Mouse (Mus musculus) heart, postnatal 0 days (tissue): ENCODE results near the gene Gm4969. TPM values are rescaled to one million over a fixed set of nuclear protein-coding genes. Genes with fewer than 3 reads are reported as not detected.

Experiments
- ATAC-seq: fragments of 200-750 bp; cut with Nextera tagmentation; 2 replicates; pipeline ENCODE4 v1.8.0; 2017; ENCODE audit warnings: low read depth, moderate number of reproducible peaks, moderate library complexity; ENCODE audit not compliant: insufficient read depth
- DNase-seq: peaks from one replicate; pipeline ENCODE4 v3.0.0-alpha.2; 2016; ENCODE audit warnings: low spot score
- H3K27ac ChIP-seq: fragments of 300-500 bp; sonication (generic); 2 replicates; pipeline ENCODE4 v1.5.1; 2014; ENCODE audit warnings: low read depth, mild to moderate bottlenecking
- H3K27me3 ChIP-seq: fragments of 300-500 bp; sonication (generic); 2 replicates; pipeline ENCODE4 v1.6.1; 2014; ENCODE audit warnings: low read length, mixed read lengths; ENCODE audit not compliant: control insufficient read depth, insufficient read depth
- H3K36me3 ChIP-seq: fragments of 300-500 bp; sonication (generic); replicated peaks from 2 replicates; pipeline ENCODE4 v1.6.1; 2014; ENCODE audit warnings: low read length, mixed read lengths; ENCODE audit not compliant: control insufficient read depth, insufficient read depth
- H3K4me1 ChIP-seq: fragments of 300-500 bp; sonication (generic); 2 replicates; pipeline ENCODE4 v1.6.1; 2014; ENCODE audit warnings: antibody characterized with exemption; ENCODE audit not compliant: control insufficient read depth, insufficient read depth
- H3K4me2 ChIP-seq: fragments of 300-500 bp; sonication (generic); 2 replicates; pipeline ENCODE4 v1.6.1; 2014; ENCODE audit warnings: low read depth, mild to moderate bottlenecking, low read length, moderate library complexity
- H3K4me3 ChIP-seq: fragments of 300-500 bp; sonication (generic); 2 replicates; pipeline ENCODE4 v1.5.1; 2014; ENCODE audit warnings: low read depth, low read length
- H3K9ac ChIP-seq: fragments of 300-500 bp; sonication (generic); replicated peaks from 2 replicates; pipeline ENCODE4 v1.6.1; 2014; ENCODE audit warnings: low read depth, low read length, mixed read lengths
- H3K9me3 ChIP-seq: fragments of 300-500 bp; sonication (generic); replicated peaks from 2 replicates; pipeline ENCODE4 v1.6.1; 2016; ENCODE audit warnings: low read length; ENCODE audit not compliant: control insufficient read depth
- CTCF ChIP-seq: IDR thresholded peaks from 2 replicates; pipeline ENCODE4 v1.5.1; 2016; ENCODE audit warnings: antibody characterized with exemption, control low read depth, low read depth
- EP300 ChIP-seq: IDR thresholded peaks from 2 replicates; pipeline ENCODE4 v1.6.1; 2016; ENCODE audit warnings: antibody characterized with exemption, low read depth
- WGBS: fragments of 180-500 bp; shearing (Covaris S2); extraction: QIAGEN DNeasy Blood & Tissue Kit; methylation state at CpG from one replicate; pipeline ENCODE4 v1.1.7; 2014; 5-methylcytosine and 5-hydroxymethylcytosine counted together
- polyA plus RNA-seq: library from polyadenylated mRNA; unstranded; fragments of >200 nt; fragmentation: Nextera tagmentation; extraction: Ambion mirVana; gene quantifications from 2 replicates; pipeline ENCODE4 v1.2.1, GENCODE M21; 2015
- total RNA-seq: library from RNA; depleted of rRNA; stranded (reverse); fragments of >200 nt; gene quantifications from 2 replicates; pipeline ENCODE4 v1.2.3, GENCODE M21; 2014; ENCODE audit warnings: low replicate concordance

The Gm4969 gene
- total and polyA plus RNA-seq, 2 experiments from 2014 or later = 0.38 to 0.69 TPM

DNA sequence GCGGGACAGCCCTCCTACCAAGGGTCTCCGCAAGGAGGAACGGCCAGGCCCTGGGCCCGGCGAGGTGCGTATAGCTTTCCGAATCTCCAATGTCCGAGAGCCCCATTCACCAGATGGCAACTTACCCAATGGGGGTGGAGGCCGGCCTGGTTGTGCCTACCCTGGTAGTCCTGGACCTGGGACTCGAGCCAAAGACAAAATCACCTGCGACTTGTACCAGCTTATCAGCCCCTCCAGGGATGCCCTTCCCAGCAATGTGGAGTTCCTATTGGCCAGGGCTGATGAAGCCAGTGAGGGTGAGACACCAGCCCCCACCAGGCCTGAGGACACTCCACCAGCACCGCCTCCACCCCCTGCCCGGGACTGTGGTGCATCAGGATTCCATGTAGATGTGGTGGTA is 18.0 kb upstream of the Gm4969 start:
- WGBS = 89% methylated on average over 13 of the region's 13 CpGs
- Histone ChIP-seq H3K4me1 (peaks cover 5% of the 10 kb centered on the region; the same call in 1 of the 2 replicates), H3K9me3 (no peaks in the 10 kb centered on the region), H3K4me3 (no peak overlapping the region), H3K4me2 (no peak overlapping the region), H3K27me3 (no peaks in the 10 kb centered on the region), H3K27ac (no peak overlapping the region), H3K9ac (no peak overlapping the region), H3K36me3 (peaks cover 51% of the 10 kb centered on the region)
- no peak for TF ChIP-seq CTCF
- no peak for TF ChIP-seq EP300
- ATAC-seq = no peak
- DNase-seq = no peak

GRCm38 (mm10) chr7:19131324-19131848 is 13.2 kb upstream of the Gm4969 start:
- ATAC-seq (peak; percentile 99), DNase-seq (peak; percentile 100)
- Histone ChIP-seq H3K4me3 (peak overlapping the region; percentile 52), H3K4me2 (peak overlapping the region; percentile 72), H3K27me3 (no peaks in the 10 kb centered on the region), H3K9ac (peak overlapping the region; percentile 50; the same call in 1 of the 2 replicates), H3K27ac (peak overlapping the region; percentile 83), H3K36me3 (peaks cover 16% of the 10 kb centered on the region), H3K9me3 (no peaks in the 10 kb centered on the region), H3K4me1 (peaks cover 5% of the 10 kb centered on the region; the same call in 1 of the 2 replicates)
- WGBS = under 1% methylated on average over 39 of the region's 39 CpGs
- TF ChIP-seq CTCF (peak; percentile 89), EP300 (peak; percentile 93)

GRCm38 (mm10) chr7:19130657-19131056 is 12.5 kb upstream of the Gm4969 start:
- Histone ChIP-seq H3K9ac (peak overlapping the region; percentile 38; the same call in 1 of the 2 replicates), H3K9me3 (no peaks in the 10 kb centered on the region), H3K36me3 (peaks cover 9% of the 10 kb centered on the region), H3K27ac (peak overlapping the region; percentile 83), H3K4me2 (peak overlapping the region; percentile 72), H3K27me3 (no peaks in the 10 kb centered on the region), H3K4me3 (peak overlapping the region; percentile 35), H3K4me1 (peaks cover 5% of the 10 kb centered on the region; the same call in 1 of the 2 replicates)
- no peak for TF ChIP-seq CTCF
- TF ChIP-seq EP300 = no peak
- DNase-seq (no peak), ATAC-seq (no peak)
- WGBS = 12% methylated on average over 4 of the region's 4 CpGs

DNA sequence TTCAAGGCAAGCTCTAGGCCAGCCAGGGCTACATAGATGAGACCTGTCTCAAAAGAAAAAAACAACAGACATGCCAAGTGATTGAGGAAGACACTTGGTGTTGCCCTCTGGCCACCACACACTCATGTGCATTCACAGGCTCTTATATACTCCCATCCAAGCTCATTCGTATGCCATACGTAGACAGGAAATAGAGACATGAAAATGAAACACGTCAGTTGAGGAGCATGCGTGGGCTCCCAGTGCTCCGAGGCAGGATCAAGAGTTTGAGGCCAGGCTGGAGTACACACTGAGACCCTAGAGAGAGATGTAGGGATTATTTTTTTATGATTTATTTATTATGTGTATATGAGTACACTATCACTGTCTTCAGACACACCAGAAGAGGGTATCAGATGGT is 11.2 kb upstream of the Gm4969 start:
- H3K9ac ChIP-seq = no peak overlapping the region
- H3K9me3 ChIP-seq = no peaks in the 10 kb centered on the region
- H3K4me1 ChIP-seq = peaks cover 5% of the 10 kb centered on the region; the same call in 1 of the 2 replicates
- no peak for ATAC-seq
- no peak for DNase-seq
- WGBS = 86% methylated on average over 5 of the region's 5 CpGs
- TF ChIP-seq EP300 (no peak), CTCF (no peak)
- H3K27me3 ChIP-seq = no peaks in the 10 kb centered on the region
- no peak overlapping the region for H3K27ac ChIP-seq
- H3K4me3 ChIP-seq = no peak overlapping the region
- H3K36me3 ChIP-seq = no peaks in the 10 kb centered on the region
- H3K4me2 ChIP-seq = no peak overlapping the region

DNA sequence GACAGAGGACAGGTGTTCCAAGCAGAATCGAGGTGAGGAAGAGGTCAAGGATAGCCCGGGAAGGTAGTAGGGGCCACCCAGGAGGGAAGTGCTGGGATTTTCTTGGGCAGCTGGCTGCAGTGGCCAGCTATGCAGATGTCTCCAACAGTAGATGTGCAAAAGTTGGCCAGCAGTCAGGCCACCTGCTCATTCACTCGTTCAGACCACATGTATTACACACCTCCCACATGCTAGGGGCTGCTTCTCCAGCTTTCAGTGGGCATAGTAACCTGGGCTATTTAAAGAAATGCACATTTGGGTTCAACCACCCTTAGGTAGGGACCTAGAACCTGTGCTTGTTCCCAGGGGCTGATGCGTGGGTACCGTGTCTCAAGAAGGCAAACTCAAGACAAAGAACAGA is 9.6 kb upstream of the Gm4969 start:
- no peak overlapping the region for H3K4me2 ChIP-seq
- peaks cover 5% of the 10 kb centered on the region; the same call in 1 of the 2 replicates for H3K4me1 ChIP-seq
- H3K4me3 ChIP-seq = no peak overlapping the region
- 80% methylated on average over 5 of the region's 5 CpGs for WGBS
- no peak overlapping the region for H3K27ac ChIP-seq
- H3K27me3 ChIP-seq = no peaks in the 10 kb centered on the region
- no peak for ATAC-seq
- H3K9ac ChIP-seq = no peak overlapping the region
- TF ChIP-seq CTCF (no peak), EP300 (no peak)
- DNase-seq = no peak
- no peaks in the 10 kb centered on the region for H3K36me3 ChIP-seq
- no peaks in the 10 kb centered on the region for H3K9me3 ChIP-seq

DNA sequence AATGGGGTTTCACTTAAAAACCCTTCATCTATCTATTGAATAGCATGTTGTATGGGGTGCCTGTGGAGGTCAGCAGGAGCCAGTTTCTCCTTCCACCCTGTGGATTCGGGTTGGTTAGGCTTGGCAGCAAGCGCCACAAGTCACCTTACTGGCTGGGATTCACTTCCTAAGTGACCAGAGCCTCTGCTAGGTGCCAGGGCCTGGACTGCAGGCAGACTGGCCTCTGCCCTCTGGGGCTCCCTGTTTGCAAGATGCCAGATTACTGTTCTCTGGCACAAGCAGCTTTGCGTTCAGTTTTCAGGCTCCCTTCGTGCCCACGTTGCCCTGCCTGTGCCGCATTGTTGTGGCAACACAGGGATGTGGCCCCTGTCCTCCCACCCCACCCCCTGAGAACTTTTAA is 6.5 kb upstream of the Gm4969 start:
- Histone ChIP-seq H3K27ac (no peak overlapping the region), H3K4me3 (no peak overlapping the region), H3K9me3 (no peaks in the 10 kb centered on the region), H3K4me1 (peaks cover 8% of the 10 kb centered on the region; the same call in 1 of the 2 replicates), H3K4me2 (no peak overlapping the region), H3K27me3 (no peaks in the 10 kb centered on the region), H3K36me3 (no peaks in the 10 kb centered on the region), H3K9ac (no peak overlapping the region)
- ATAC-seq (no peak), DNase-seq (no peak)
- 85% methylated on average over 6 of the region's 6 CpGs for WGBS
- TF ChIP-seq CTCF (no peak), EP300 (no peak)
